Mouse (Mus musculus): Measurements from ENCODE around the gene Bod1l.

GRCm38 (mm10) chr5:41794434-41794833, 49.7 kb downstream of the Bod1l start:
- TF ChIP-seq CTCF (IDR thresholded peaks at IDR 0.05; ENCODE audit: low read depth) = no peak
- no peak for TF ChIP-seq EP300 (IDR thresholded peaks at IDR 0.05; ENCODE audit: low read depth)
